Mouse (Mus musculus) lung, adult 10 weeks (tissue): ENCODE data around the gene Ggnbp2. TPM values are rescaled to one million over a fixed set of nuclear protein-coding genes. Genes with fewer than 3 reads are reported as not detected.

Experiments used
- polyA plus RNA-seq: library from polyadenylated mRNA; stranded (reverse); fragments of 350-450 nt; fragmentation: Illumina TruSeq; extraction: RNeasy Lipid Tissue Mini Kit (QIAGEN cat#74804); gene quantifications from one replicate; pipeline ENCODE4 v1.2.3, GENCODE M21; 2014; ENCODE audit warnings: low read depth, low replicate concordance; ENCODE audit not compliant: insufficient read depth

The Ggnbp2 gene
- 36.2 TPM for polyA plus RNA-seq

DNA sequence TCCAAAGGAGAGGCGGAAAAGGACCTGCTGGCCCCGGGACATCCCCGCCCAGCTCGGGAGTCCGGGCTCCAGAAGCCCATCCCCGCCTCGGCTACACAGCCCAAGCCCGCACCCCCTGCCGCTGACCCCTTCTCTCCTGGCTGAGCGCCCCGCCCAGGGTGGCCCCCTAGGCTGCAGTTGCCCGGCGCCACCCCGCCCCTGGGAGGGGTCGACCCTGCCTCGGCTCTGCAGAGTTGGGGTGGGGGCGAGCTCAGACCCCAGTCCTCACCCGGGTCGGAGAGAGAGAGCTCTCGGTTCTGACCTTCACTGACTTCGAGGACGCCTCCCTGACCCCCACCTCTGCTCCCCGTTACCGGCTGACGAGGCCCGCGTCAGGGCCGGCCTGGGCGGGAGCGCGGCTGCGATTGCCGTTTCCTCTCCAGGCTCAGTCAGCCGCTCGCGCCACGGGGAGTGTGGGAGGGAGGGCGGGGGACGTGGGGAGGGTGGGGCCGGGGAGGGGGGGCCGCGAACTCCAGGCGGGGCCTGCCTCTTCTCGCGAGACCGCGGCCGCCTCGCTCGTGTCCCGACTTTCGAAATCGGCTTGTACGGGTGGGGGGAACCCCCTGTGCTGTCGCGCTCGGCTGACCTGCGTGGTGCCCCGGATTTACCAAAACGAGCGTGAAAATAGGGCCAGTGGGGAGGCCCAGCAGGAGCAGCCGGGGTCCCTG, at the start of gene Ggnbp2:
Gene Ggnbp2, minus strand, starts transcription at position 481 of the 707 bp plus-strand sequence.

DNA sequence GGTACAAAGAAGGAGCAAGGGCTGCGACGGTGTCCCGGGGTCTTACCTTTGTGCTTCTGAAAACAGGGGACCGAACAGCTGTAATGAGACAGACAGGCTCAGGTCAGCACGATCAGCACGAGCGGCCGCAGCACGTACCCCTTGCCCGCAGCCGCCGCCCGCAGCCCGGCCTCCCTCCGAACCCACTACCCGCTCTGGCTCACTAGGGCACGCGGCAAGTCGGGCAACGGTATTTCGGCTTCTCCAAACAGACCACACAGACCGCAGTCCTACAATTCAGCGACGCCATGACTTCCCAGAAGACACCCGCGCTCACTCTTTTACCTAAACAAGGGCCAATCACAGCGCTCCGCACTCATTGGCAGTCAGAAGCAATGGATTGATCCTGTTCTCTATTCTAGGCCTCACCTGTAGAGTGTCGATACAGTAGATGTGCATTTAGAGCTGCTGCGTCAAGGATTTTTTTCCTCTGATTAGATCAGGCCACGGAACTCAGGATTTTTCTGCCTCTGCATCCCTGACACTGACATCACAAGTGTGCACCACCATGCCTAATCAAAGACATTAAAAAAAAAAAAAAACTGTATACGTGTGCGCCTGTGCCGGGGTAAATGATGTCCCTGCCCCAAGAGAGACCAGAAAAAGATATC, 45.6 kb upstream of the Ggnbp2 start, which contains the start of gene Znhit3:
Gene Znhit3, minus strand, starts transcription at position 314 of the 650 bp plus-strand sequence.

DNA sequence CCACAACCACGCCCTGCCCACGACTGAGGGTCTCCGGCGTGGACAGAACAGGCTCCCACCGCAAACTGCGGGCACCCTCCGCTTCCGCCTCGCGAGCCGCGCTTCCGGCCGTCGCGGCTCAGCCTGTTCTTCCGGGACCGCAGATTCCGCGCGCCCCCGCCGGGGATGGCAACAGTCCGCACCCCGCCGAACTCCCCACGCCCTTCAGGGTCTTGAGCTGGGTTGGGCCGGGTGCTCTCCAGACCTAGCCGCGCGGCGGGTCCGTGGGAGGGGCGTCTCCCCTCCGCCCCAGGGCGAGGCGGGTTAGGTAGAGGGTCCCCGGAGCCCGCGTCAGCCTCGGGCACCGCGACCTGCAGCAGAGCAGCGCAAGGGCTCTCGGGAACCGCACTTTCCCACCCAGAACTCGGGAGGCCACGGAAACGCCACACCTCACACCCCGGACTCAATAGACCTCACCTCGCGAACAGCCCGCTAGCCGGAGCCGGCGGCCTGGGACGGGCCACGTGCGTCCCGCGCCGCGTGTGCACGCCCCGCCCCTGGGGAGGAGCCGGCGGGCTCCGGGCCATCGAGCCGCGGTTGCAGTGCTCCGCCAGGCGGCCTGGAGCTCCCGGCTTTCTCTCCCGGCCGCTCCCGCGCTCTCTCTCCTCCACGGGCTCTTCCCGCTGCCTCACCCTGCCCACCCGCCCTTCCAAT, 9.3 kb upstream of the Ggnbp2 start, which contains the start of the genes Myo19 and Pigw:
Gene Myo19, plus strand, starts transcription at position 377 of the 693 bp plus-strand sequence.
Gene Pigw, minus strand, starts transcription at position 514 of the 693 bp plus-strand sequence.

DNA sequence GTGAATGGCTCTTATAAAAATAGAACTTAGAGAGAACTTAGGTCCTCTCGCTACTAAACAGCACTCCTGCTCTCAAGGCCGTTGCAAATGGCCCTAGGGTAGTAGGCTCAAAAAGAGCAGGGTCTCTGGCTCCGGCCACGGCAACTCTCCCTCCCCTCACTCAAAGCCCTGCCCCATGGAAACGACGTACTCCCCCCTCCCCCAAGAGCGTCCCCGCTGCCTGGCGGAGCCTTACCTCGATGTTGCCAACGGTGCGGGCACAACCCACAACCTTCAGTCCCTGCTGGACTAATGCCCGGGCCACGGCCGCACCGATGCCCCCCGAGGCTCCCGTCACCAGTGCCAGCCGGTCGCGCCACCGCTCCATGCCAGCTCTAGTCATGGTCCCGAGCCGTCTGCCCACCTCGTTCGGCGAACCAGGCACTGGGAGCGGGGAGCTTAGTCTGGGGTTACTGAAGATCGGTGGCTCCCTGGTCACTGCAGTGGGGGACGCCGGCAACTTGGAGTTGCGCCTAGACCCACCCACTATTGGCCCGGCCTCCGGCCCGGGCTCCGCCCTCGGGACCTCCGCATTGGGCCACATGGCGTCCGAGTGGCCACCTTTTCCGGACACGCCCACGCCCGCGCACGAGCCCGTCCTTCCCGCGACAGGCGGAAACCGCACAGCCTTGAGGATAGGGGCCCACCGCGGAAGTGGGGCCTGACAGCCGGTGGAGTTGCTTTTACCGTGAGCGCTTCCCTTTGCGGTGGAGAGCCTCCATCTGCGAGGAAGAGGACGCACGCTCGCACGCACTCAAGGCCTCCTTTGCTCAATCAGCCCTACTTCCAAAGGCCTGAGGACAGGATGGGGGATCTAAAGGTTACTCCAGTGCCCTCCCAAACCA, 41.9 kb downstream of the Ggnbp2 start, which contains the start of gene Dhrs11:
Gene Dhrs11, minus strand, starts transcription at position 479 of the 884 bp plus-strand sequence.

DNA sequence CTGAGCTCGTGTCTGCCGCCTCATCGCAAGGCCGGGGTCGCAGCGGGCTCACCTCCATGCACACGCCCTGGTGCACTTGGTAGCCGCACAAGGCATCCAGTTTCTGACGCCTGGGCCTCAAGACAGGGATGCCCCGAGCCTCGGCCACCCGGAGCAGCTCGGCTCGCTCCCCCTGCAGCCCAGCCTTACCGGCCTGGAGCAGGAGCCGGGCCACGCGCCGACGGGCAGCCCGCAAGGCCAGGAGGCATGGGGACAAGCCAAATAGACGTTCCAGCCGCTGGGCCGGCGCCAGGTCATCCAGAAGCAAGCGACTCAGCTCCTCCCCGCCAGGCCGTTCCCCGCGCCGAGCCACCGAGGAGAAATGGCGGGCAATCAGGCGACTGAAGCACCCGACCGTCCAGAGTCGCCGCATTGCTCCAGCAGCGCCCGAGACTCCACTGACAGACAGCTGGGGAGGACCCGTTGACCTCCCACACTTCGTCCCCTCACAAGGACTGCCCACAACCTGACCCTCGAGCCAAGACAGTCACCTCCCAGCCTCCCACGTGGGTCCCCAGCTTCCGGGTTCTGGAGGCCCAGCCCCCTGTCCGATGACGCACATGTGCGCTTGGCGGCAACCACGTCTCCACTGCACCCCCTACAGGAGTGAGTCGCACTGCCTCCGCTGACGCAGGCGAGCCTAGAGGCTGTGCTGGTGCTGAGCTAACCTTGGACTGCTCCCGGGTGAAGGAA, 51.5 kb downstream of the Ggnbp2 start, which contains the start of gene Mrm1:
Gene Mrm1, minus strand, starts transcription at position 555 of the 732 bp plus-strand sequence.

Other genes starting within 250 kb of the Ggnbp2 start
- gene Mrm1, start 51.3 kb downstream of the Ggnbp2 start, polyA plus RNA-seq = 6.8 TPM
- gene Dhrs11, start 41.8 kb downstream of the Ggnbp2 start, polyA plus RNA-seq = 9.1 TPM
- gene Myo19, start 9.3 kb upstream of the Ggnbp2 start, polyA plus RNA-seq = 1.1 TPM
- 3.2 TPM for gene Pigw, start 9.5 kb upstream of the Ggnbp2 start, polyA plus RNA-seq
- 18.3 TPM for gene Znhit3, start 45.5 kb upstream of the Ggnbp2 start, polyA plus RNA-seq
- 239 TPM for gene Car4, start 87.0 kb upstream of the Ggnbp2 start, polyA plus RNA-seq